Mouse (Mus musculus): ENCODE data around the gene Rnaset2b.
"Not testable (repeated sequence)": the region's sequence is repeated elsewhere in the genome, so short reads cannot be mapped to it uniquely, and the experiment has no call there.

The Rnaset2b gene

DNA sequence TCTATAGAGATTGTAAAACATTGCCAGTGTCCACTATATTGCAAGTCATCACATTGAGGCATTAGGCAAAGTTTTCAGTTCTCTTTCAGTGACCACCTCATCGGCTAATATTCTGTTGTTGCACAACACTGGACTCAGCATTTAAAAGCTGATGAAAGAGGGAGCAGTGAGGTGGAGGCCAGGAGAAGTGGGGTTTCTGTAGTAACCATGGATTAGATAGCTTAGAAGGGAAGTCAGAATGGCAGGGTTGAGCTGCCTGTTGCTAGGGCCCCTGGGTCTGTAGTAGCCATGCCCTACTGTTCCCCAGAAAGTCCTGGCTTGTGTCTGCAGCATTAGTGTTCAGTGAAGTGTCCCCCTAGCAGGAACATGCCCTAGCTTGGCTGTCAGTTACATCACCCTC lies 15.7 kb downstream of the Rnaset2b start:
- DNase-seq = not testable (repeated sequence)

DNA sequence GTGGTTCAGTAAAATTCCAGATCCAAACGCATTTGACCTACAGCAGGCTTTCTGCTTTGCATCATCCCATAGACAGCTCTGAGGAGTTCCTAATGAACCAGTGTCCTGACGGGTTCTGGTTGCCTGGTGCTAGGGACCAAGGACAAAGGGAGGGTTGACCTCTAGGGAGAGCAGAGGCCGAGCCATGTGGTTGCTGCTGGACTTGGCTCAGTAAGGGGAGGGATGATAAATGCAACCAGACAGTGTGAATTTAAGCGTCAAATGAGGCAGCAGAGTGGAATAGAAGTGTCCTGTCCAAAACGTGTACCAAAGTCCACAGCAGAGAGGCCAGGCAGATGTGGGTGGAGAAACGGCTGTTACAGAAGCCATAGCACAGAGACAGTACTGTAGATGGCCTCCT lies 25.1 kb downstream of the Rnaset2b start:
- DNase-seq = not testable (repeated sequence)

DNA sequence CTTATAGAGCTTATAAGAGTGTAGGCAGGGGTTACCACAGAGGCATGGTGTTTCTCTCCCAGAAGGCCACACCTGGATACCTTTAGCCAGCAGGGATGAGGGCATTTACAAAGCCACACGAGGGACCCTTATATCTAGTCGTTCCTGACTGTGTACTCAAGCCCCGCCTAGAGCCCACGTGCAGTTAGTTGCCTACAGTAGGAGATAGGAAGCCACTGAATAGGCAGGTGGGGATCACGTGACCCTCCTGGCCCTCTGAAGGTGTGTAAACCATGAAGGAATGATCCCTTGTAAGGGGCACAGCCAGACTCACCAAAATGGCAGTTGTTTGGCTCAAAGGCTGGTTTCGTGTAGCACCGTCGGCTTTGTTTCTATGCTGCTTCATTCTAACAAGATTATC lies 26.4 kb downstream of the Rnaset2b start:
- not testable (repeated sequence) for DNase-seq

DNA sequence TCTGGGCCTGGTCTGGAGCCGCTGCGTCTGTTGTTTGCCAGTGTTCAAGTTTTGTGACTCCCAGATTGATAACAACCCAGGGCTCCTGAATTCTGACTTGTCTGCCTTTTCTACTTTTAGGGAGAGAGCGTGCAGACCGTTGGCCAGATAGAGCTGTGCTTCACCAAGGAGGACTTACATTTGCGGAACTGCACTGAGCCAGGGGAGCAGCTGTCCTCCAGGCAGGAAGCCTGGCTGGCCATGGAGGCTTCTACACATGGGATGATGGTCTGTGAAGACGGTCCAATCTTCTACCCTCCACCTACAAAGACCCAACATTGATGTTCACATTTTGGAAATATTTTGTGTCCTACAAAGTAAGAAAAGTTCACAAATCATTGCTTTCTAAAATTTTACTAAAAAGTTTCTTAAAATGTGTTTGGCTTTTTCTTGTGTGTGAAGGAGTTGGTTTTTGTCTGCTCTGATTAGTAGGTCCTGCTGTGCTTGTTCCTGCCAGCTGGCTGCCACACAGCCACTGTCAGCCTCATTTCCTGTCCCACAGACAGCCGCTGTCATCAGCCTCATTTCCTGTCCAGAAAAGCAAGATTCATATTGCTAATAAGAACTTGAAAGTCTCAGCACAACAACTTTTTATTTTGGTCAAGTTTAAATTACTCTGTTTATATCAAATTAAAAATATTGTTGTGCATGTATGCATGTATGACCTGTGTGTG lies 27.5 kb downstream of the Rnaset2b start:
- DNase-seq = not testable (repeated sequence)

DNA sequence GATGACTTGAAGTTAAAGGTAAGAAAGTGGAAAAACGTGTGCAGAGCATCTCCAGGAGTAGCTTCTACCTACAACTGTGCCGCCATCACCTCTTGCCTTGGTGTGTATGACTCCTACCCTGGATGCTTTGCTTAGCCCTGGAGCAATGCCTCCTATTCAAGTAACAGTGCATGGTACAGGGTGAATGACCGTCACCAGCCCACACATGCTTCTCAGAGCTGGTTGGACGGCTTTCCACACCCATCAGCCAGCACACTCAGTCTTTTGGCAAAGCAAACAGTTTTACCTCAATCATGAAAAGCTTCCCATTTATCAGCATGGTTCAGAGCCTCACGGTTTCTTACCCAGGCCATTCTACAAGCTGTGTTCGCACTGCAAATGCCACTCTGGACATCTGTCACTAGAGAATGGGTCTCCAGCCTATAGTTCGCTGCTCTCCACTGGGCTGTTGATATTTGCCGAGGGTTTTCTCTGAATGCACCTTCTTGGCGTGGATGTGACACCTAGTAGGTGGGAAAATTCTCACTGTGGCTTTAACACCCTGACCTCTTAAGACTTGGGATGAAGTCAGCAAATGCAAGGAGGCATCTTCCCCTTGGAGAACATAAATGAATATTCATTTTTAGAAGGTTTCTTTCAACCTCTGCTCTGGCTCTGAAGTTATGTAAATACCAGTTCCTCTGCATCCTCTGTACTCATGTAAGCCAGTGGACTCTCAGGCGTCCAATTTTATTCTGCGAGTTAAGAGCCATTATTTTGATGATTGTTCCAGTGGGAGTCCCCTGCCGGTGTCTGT lies 31.6 kb downstream of the Rnaset2b start:
- DNase-seq = not testable (repeated sequence)

DNA sequence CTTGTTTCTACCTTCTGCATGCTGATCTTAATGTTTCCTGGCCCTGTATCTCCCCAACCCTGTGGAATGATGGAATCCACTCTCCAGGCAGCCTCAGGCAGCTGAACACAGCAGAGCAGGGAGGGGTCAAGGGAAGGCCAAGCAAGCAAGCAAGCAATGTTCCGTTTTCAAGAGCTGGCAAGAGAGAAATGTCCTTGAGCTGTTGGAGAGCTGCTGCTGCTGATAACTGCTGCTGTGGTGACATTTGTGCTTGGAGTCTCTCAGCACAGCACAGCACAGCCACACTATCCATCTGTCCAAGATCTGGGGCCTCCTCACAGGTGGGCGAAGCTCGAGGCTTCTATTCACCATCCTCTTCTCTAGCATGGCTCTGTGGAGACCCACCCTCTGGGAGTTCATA lies 33.0 kb downstream of the Rnaset2b start:
- not testable (repeated sequence) for DNase-seq

DNA sequence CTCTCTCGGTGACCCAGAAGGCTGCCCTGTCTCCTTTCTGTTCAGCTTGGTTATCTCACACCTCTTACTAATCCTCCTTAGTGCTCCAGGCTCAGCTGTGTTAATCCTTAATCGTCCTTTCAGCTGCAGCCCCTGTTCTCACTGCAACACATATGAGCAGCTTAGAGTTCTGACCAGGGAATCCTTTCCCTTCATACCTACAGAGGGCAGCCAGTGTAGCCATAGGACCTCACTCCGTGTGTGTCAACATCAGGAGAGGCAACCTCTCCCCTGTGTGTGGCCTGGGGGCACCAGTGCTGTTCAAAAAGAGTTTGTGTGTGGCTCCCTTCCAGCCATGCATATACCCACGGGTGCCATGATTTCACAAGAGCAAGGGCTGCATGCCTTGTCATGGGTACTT lies 35.2 kb downstream of the Rnaset2b start:
- peak; percentile 68 for DNase-seq

DNA sequence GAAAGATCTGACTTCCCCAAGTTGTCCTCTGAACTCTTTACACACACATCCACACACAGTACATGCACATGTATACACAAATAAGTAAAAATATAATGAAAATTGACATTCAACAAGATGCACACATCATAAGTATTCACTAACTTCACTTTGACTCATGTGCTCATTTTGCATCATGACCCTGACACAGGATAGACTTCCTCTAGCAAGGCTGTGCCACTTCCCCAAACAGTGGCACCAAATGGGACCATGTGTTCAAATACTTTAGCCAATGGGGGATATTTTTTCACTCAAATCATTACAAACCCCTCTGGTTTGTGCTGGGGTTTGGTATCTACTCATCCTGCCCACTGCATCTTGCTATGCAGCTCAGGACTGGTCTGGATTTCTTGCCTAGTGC lies 38.5 kb downstream of the Rnaset2b start:
- not testable (repeated sequence) for DNase-seq

DNA sequence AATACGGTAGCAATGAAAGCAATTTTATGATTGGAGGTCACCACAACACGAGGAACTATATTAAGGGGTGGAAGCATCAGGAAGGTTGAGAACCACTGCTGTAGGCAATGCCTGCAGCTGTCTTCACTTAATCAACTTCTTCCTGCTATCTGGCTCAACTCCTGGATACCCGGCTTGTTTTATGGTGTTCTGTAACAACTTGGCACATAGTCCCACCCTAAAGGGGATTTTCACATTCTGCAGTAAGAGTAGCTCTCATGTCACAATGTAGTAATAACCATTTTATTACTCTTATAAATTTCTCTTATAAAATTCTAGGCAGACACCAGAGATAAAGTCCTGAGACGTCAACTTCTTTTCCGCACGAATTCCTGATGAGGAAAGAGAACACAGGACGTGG lies 39.0 kb downstream of the Rnaset2b start:
- not testable (repeated sequence) for DNase-seq

DNA sequence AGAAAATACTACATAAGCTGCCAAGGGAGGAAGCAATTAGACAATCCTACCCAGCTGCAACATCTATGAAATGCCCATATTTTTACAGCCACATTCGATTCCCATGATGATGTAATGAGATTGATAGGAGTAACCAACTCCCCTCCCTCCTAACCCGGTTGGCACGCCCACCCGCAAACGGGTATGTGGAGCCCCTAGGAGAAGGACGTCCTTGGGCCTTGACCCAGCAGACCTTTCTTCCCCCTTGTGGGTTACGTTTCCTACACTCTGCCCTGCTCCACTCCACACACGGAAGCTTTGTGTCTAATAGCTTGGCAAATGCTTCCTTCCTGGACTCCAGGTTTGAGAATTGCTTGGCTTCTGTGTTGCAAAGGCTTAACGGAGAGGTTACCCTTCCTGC lies 39.5 kb downstream of the Rnaset2b start:
- not testable (repeated sequence) for DNase-seq

DNA sequence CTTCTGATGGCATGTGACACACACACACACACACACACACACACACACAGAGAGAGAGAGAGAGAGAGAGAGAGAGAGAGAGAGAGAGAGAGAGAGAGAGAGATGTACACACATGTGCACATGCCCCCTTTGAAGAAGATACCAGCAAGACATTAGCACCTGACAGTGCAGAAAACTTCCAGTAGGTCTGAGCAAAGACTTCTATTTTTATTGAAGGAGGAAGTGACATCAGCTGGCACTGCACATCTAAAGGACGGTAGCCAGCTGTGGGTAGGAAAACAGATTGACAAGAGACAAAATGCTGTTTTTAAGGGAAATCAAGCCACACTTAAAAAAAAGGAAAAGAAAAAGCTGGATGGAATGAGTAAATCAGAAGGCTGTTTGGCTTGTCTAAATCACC lies 43.8 kb downstream of the Rnaset2b start:
- not testable (repeated sequence) for DNase-seq

DNA sequence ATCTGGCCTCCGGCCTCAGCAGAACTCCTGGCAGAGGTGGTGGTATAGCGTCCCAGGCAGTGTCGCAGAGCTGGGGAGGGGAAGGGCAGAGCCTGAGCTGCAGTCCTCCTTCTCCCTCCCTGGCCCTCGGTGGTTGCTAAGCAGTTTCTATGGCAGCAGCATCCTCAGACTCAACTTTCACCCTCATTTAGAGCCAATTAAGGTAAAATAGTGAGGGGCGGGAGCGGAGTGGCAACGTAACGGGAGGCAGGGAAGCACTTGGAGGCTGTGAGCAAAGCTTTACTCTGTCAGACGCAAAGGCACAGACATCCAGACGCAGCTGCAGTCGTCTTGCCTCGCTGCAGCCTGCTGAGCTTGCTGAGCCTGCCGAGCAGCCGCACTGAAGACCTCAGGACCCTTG lies 54.8 kb downstream of the Rnaset2b start, which contains the start of gene Gm1604a:
Gene Gm1604a, plus strand, starts transcription at position 312 of the 400 bp plus-strand sequence.
- not testable (repeated sequence) for DNase-seq

DNA sequence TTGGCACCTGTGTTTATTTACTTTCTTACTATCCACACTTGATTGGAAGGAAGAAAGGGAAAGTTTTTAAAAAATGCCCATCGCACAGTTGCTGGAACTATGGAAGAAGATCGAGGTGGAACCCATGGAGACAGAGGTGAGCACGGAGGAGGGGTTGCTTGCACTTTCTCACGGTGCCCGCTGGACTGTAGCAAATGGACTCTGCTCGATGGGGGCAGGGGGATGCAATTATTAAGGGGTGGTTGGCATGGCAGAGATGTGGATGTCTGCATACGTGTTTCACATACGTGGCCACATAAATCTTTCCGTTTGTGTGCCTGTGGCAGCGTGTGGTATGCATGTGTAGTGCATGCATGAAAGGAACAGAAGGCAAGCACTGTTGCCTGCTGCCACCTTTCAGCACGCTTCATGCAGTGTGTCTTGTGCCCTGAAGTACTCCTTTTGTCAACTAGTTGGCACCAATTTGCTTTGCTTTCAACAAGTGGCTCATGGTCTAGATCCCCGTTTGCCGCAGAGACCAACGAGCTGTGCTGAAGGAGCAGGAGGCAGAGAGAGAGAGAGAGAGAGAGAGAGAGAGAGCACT lies 55.4 kb downstream of the Rnaset2b start:
- DNase-seq = not testable (repeated sequence)

DNA sequence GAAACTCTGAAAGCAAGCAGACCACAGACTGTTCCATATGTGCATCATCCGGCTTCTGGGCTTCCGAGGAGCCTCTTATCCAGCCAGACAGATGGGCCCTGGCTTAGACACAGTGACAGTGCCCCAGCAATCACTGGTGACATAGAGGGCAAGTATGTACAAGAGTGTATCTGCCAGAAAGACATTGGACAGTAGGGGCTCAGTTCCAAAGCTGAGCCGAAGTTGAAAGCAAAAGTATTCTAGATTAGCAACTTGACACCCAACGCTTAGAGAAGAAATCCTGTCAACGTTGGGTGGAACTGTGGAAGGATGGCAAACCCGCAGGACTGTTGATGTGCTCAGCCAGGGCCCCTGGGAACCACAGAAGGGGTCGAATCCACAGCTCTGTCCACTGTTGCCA lies 59.8 kb downstream of the Rnaset2b start:
- not testable (repeated sequence) for DNase-seq

DNA sequence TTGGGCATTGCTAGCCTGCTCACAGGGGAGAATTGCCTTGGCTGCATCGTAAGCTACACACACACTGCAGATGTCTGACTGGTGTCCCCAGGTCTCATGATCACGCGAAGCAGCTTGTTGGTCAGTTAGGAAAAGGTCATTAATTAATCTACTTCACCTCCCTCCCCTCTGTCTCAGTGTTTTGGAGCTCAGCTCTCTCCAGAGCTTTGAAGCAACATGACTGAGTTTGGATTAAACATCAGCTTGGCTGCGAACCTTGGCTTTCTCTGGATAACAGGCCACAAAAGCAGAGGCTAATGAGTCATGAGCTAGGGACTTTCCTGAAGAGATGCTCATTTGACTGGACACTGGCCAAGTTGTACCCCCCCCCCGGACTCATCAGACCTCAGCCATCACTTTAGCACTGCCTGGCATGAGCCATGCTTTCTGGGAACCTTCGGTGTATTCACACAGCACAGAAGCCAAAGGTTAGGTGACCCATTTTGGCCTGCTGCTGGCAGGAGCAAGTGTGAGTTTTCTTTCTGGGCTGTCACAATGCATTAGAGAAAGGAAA lies 60.3 kb downstream of the Rnaset2b start:
- DNase-seq = peak; percentile 19

DNA sequence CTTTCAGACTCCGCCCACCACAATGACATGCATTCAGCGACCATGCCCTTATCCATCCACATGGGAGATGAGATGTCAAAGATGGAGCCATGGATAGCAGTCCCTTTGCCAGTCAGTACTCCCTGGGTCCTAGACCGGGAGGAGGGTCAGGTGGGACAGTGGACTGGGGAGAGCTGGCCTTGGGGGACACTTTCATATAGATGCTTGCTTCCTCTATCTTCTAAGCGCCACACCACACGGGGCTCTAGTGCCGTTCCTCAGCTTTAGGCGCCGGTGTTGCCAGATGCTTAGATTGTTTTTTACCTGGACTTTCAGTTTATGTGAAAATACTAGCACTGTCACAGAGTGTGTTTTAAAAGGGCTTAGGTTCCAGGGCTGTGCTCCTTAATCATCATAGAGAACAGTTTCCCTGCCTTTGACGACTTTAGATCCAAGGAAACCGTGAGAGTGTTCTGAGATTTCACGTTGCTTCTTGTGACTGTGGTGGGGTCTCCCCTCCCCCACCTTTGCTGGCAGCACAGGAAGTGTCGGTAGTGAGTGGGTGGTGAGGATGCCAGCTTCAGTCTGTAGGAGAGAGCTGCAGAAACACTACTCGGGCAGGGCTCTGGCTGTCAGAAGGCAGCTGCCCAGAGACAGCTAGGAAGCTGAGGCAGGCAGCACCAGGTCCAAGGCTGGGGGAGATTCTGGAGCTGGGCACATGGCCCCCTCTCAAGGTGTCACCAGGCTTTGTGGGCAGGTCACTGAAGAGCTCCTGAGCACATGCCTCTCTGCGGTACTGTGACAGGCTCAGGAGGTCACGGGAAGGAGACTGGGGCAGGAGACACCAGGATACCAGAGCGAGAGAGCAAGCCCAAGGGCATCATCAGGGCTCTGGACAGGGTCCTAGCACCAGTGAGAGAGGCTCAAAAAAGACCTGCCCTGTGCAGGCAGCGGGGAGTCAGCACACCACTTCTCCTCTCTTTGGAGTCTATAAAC lies 63.0 kb downstream of the Rnaset2b start:
- not testable (repeated sequence) for DNase-seq
